In genomic region chr11:34228758-34229364, GRCm38 (mm10) we compare ENCODE assay signal across 10 mouse cellular contexts. TPM values are rescaled to one million over a fixed set of nuclear protein-coding genes. Genes with fewer than 3 reads are reported as not detected.
DNase-seq lines count a peak whose midpoint lies in the region; ATAC-seq and TF ChIP-seq lines count a peak whose summit lies in the region.
"Had no signal": no experiment of that assay in that cellular context is flagged by ENCODE, and none has a peak within 500 bp of the region (broad histone marks: within the 10 kb centered on the region; RNA-seq: fewer than 3 reads in every experiment).

No protein-coding gene starts in this region.

- peak; percentile 75 for TF ChIP-seq CTCF in midbrain, postnatal 0 days (IDR thresholded peaks at IDR 0.05)

- no peaks in the 10 kb centered on the region for H3K4me1 ChIP-seq in heart, embryonic 10.5 days
- H3K4me1 ChIP-seq in limb, embryonic 12.5 days (replicated peaks) = no peaks in the 10 kb centered on the region
- H3K4me1 ChIP-seq in midbrain, postnatal 0 days (ENCODE audit: insufficient read depth, low read length) = no peaks in the 10 kb centered on the region
- no peaks in the 10 kb centered on the region for H3K4me1 ChIP-seq in stomach, embryonic 15.5 days

- H3K4me3 ChIP-seq in heart, embryonic 10.5 days = no peak overlapping the region
- no peak overlapping the region for H3K4me3 ChIP-seq in limb, embryonic 12.5 days (replicated peaks)
- no peak overlapping the region for H3K4me3 ChIP-seq in midbrain, postnatal 0 days (ENCODE audit: low read depth, low read length)
- no peak overlapping the region for H3K4me3 ChIP-seq in stomach, embryonic 15.5 days (replicated peaks)

- 38% methylated on average over 6 of the region's 6 CpGs for WGBS in heart, embryonic 10.5 days
- 42% methylated on average over 6 of the region's 6 CpGs for WGBS in limb, embryonic 12.5 days
- WGBS in midbrain, postnatal 0 days = 42% methylated on average over 6 of the region's 6 CpGs
- WGBS in stomach, embryonic 15.5 days = 41% methylated on average over 6 of the region's 6 CpGs

- H3K4me2 ChIP-seq in limb, embryonic 12.5 days = no peak overlapping the region
- no peak overlapping the region for H3K4me2 ChIP-seq in midbrain, postnatal 0 days (ENCODE audit: low read depth, low read length, poor library complexity, severe bottlenecking)
- no peak overlapping the region for H3K4me2 ChIP-seq in stomach, embryonic 15.5 days

- no peak overlapping the region for H3K9ac ChIP-seq in limb, embryonic 12.5 days (replicated peaks)
- no peak overlapping the region for H3K9ac ChIP-seq in midbrain, postnatal 0 days (replicated peaks; ENCODE audit: low read length, poor library complexity, severe bottlenecking)
- no peak overlapping the region for H3K9ac ChIP-seq in stomach, embryonic 15.5 days

- H3K27ac ChIP-seq in heart, embryonic 10.5 days = no peak overlapping the region
- no peak overlapping the region for H3K27ac ChIP-seq in limb, embryonic 12.5 days
- no peak overlapping the region for H3K27ac ChIP-seq in midbrain, postnatal 0 days (ENCODE audit: low read depth, low read length)
- H3K27ac ChIP-seq in stomach, embryonic 15.5 days = no peak overlapping the region
- H3K27ac ChIP-seq: macrophage had no signal

- no peaks in the 10 kb centered on the region for H3K36me3 ChIP-seq in heart, embryonic 10.5 days
- H3K36me3 ChIP-seq in limb, embryonic 12.5 days = no peaks in the 10 kb centered on the region
- no peaks in the 10 kb centered on the region for H3K36me3 ChIP-seq in midbrain, postnatal 0 days (ENCODE audit: insufficient read depth, low read length)
- no peaks in the 10 kb centered on the region for H3K36me3 ChIP-seq in stomach, embryonic 15.5 days

- ATAC-seq in limb, embryonic 12.5 days (ENCODE audit: insufficient number of reproducible peaks, insufficient read depth, low FRiP score, low TSS enrichment, low read depth) = peak; percentile 67
- no peak for ATAC-seq in midbrain, postnatal 0 days (ENCODE audit: low FRiP score)
- ATAC-seq in stomach, embryonic 15.5 days (ENCODE audit: insufficient read depth, low FRiP score, low read depth) = 0 out of 2 replicates have a peak, but pooled peaks have one; percentile 56
- ATAC-seq: Patski had no signal

- H3K27me3 ChIP-seq in heart, embryonic 10.5 days (ENCODE audit: insufficient read depth, poor library complexity, severe bottlenecking) = 0 out of 2 replicates have a peak, but pooled peaks cover 4% of the 10 kb centered on the region
- no peaks in the 10 kb centered on the region for H3K27me3 ChIP-seq in limb, embryonic 12.5 days
- no peaks in the 10 kb centered on the region for H3K27me3 ChIP-seq in midbrain, postnatal 0 days (ENCODE audit: insufficient read depth, low read length)
- H3K27me3 ChIP-seq in stomach, embryonic 15.5 days (replicated peaks) = no peaks in the 10 kb centered on the region

- H3K9me3 ChIP-seq in heart, embryonic 10.5 days = no peaks in the 10 kb centered on the region
- H3K9me3 ChIP-seq in limb, embryonic 12.5 days = no peaks in the 10 kb centered on the region
- no peaks in the 10 kb centered on the region for H3K9me3 ChIP-seq in midbrain, postnatal 0 days (ENCODE audit: low read length)
- no peaks in the 10 kb centered on the region for H3K9me3 ChIP-seq in stomach, embryonic 15.5 days

- peak; percentile 80 for DNase-seq in heart, embryonic 10.5 days (ENCODE audit: low spot score)
- no peak for DNase-seq in heart, adult 8-10 months (ENCODE audit: low spot score)
- peak; percentile 24 for DNase-seq in cerebellum, adult 9-10 months
- DNase-seq in frontal cortex, postnatal 14 days (ENCODE audit: low spot score in 2 of 2) = peak; percentile 30 to 75
- DNase-seq in kidney, adult 9 months = peak; percentile 45
- DNase-seq in midbrain, postnatal 0 days (ENCODE audit: low spot score) = peak; percentile 71

RNA-seq across cellular contexts. Expression of gene Foxi1, which starts 21.0 kb away (rescaled TPM):
- not detected in 2 replicates for polyA plus RNA-seq in heart, embryonic 10.5 days (2016; fragmentation: Nextera tagmentation; extraction: Ambion mirVana)
- total RNA-seq in heart, adult 8-10 months (2022) = not detected
- not detected in 2 replicates for polyA plus RNA-seq in limb, embryonic 12.5 days (2016; fragmentation: Nextera tagmentation; extraction: Ambion mirVana)
- 0.05 TPM in 1 of 2 replicates, not detected in the other for total RNA-seq in midbrain, postnatal 0 days (2014; rRNA removed)
- polyA plus RNA-seq in midbrain, postnatal 0 days (2015; fragmentation: Nextera tagmentation; extraction: Ambion mirVana) = not detected in 2 replicates
- not detected in 2 replicates for polyA plus RNA-seq in stomach, embryonic 15.5 days (2015; fragmentation: Nextera tagmentation; extraction: Ambion mirVana)
- polyA plus RNA-seq: macrophage, Patski had no signal
